In genomic region chr17:70847751-70848510, GRCm38 (mm10) we compare ENCODE assay signal across 8 mouse cellular contexts. TPM values are rescaled to one million over a fixed set of nuclear protein-coding genes. Genes with fewer than 3 reads are reported as not detected.
DNase-seq lines count a peak whose midpoint lies in the region; ATAC-seq and TF ChIP-seq lines count a peak whose summit lies in the region.

No protein-coding gene starts in this region.

- H3K4me1 ChIP-seq in kidney, embryonic 16.5 days (ENCODE audit: insufficient read depth, low read length) = peaks cover 44% of the 10 kb centered on the region

- peak overlapping the region; percentile 96 for H3K27ac ChIP-seq in kidney, embryonic 16.5 days (ENCODE audit: low read length)

- no peaks in the 10 kb centered on the region for H3K9me3 ChIP-seq in kidney, embryonic 16.5 days (ENCODE audit: low read length)

- no peak for TF ChIP-seq POLR2A in myocyte (IDR thresholded peaks at IDR 0.05; ENCODE audit: insufficient read length, low read depth)

- peaks cover 78% of the 10 kb centered on the region for H3K79me2 ChIP-seq in myocyte (ENCODE audit: control insufficient read depth, insufficient read depth)

- WGBS in kidney, embryonic 16.5 days = under 1% methylated on average over 17 of the region's 17 CpGs

- peak overlapping the region; percentile 98 for H3K9ac ChIP-seq in kidney, embryonic 16.5 days (replicated peaks; ENCODE audit: low read length)

- no peaks in the 10 kb centered on the region for H3K27me3 ChIP-seq in kidney, embryonic 16.5 days (ENCODE audit: insufficient read depth, low read length)
- no peaks in the 10 kb centered on the region for H3K27me3 ChIP-seq in myocyte (ENCODE audit: control insufficient read depth, insufficient read depth, insufficient read length)

- peak overlapping the region; percentile 85 for H3K4me2 ChIP-seq in kidney, embryonic 16.5 days (replicated peaks; ENCODE audit: low read depth, low read length)
- peak overlapping the region; percentile 82 for H3K4me2 ChIP-seq in myocyte (ENCODE audit: low read depth)

- H3K4me3 ChIP-seq in kidney, embryonic 16.5 days (ENCODE audit: low read length) = peak overlapping the region; percentile 88
- H3K4me3 ChIP-seq in myocyte = peak overlapping the region; percentile 98

- peak overlapping the region; percentile 72 for H3ac ChIP-seq in myocyte (ENCODE audit: control insufficient read depth, insufficient read length)

- H3K36me3 ChIP-seq in kidney, embryonic 16.5 days (ENCODE audit: insufficient read depth, low read length) = peaks cover 21% of the 10 kb centered on the region
- H3K36me3 ChIP-seq in myocyte (ENCODE audit: control insufficient read depth, insufficient read depth) = peaks cover 35% of the 10 kb centered on the region

- DNase-seq in 3T3-L1 (ENCODE audit: low read depth, low spot score) = peak; percentile 78
- peak; percentile 84 for DNase-seq in NIH3T3 (ENCODE audit: low read depth)
- peak; percentile 30 to 32 for DNase-seq in heart, adult 9 months (ENCODE audit: low spot score in 2 of 2)
- no peak for DNase-seq in right cerebral cortex, postnatal 14 days
- no peak for DNase-seq in natural killer cell, adult 2 months (ENCODE audit: low spot score in 2 of 2)
- DNase-seq in urinary bladder, postnatal 10 days (ENCODE audit: low spot score) = no peak

- no peak for ATAC-seq in kidney, embryonic 16.5 days (ENCODE audit: low FRiP score, low TSS enrichment)

TF ChIP-seq in myocyte, 11 proteins besides CTCF, POLR2A, EP300 and RAD21:
- TF ChIP-seq MYOD1 (IDR thresholded peaks at IDR 0.05; ENCODE audit: control insufficient read depth in 1 of 3, insufficient read length in 2 of 3, low read depth in 2 of 3) (no peak), CEBPB (IDR thresholded peaks at IDR 0.05; ENCODE audit: insufficient read depth, poor library complexity, severe bottlenecking) (no peak), TCF12 (IDR thresholded peaks at IDR 0.05; ENCODE audit: insufficient read depth, poor library complexity, severe bottlenecking) (no peak), E2F4 (IDR thresholded peaks at IDR 0.05; ENCODE audit: insufficient read depth) (no peak), MYOG (IDR thresholded peaks at IDR 0.05; ENCODE audit: control insufficient read depth in 1 of 3, insufficient read depth in 1 of 3, insufficient read length in 2 of 3, low read depth in 2 of 3) (no peak), MAX (IDR thresholded peaks at IDR 0.05; ENCODE audit: low read depth) (no peak), REST (IDR thresholded peaks at IDR 0.05; ENCODE audit: insufficient read depth, insufficient read length) (no peak), TCF3 (IDR thresholded peaks at IDR 0.05; ENCODE audit: insufficient read length, low read depth) (no peak), SRF (IDR thresholded peaks at IDR 0.05; ENCODE audit: control insufficient read depth, insufficient read length, low read depth) (no peak)

RNA-seq across cellular contexts. Expression of gene Tgif1, which starts 5.4 kb away (rescaled TPM):
- 90.4 and 93.7 TPM in 2 replicates for polyA plus RNA-seq in kidney, embryonic 16.5 days (2015; fragmentation: Nextera tagmentation; extraction: Ambion mirVana)
- 75.2 TPM for polyA plus RNA-seq in myocyte (2012; fragmentation: generic; extraction: Trizol)

Comparison
In these comparisons a context has a peak if more than half of its experiments do, and no peak if none do; other contexts are left out.
1. DNase-seq: peak in 3T3-L1 (single experiment), NIH3T3 (single experiment) and heart, adult 9 months (2 of 2); none in right cerebral cortex, postnatal 14 days (single experiment), natural killer cell, adult 2 months (0 of 2) and urinary bladder, postnatal 10 days (single experiment).